Mouse (Mus musculus): ENCODE data around the gene Tfcp2l1. TPM values are rescaled to one million over a fixed set of nuclear protein-coding genes. Genes with fewer than 3 reads are reported as not detected.

Gene Tfcp2l1
- total RNA-seq, 2 experiments from 2014 or later, result 0.59 to 0.77 TPM

- no peak for DNase-seq
These were observed 31.0 kb downstream of the Tfcp2l1 start for GRCm38 (mm10) chr1:118658716-118659115.

GRCm38 (mm10) chr1:118660880-118661465 is 33.2 kb downstream of the Tfcp2l1 start:
- no peak for DNase-seq

- no peak for DNase-seq
These were observed 35.3 kb downstream of the Tfcp2l1 start for GRCm38 (mm10) chr1:118663062-118663461.

DNA sequence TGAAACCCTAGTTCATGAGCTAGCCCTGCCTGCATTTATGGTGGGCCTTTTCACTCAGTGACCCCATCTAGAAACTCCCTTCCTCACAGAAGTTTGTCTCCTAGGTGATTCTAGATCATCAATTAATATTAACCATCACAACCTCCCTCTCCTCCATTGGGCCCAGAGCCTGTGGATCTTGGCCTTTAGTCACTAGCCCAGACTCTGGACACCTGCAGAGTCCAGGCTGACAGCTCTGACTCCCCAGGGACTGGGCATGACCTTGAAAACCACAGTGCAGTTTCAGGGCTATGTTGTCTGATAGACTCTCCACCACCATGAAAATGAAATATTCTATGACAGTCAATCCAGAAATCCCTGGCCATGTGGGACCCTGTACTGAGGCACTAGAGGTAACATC is 39.8 kb downstream of the Tfcp2l1 start:
- DNase-seq, result no peak

DNA sequence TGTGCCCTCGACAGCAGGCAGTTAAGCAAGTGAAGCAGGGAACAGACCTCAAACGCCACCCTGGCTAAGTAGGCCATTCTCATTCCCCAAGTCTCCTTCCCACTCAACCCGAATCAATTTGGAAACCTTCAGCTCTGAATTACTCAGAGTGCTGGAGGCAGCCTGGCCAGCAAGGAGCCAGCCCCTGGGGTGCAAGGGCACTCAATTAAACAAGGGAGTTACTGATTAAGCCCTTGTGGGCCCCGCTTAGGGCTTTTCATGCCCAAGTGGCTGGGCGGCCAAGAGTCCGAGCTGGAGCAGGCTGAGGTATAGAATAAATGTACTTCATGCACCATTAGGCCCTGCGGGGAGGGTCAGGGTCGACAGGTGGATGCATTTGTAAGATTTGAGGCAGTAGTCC is 44.5 kb downstream of the Tfcp2l1 start:
- no peak for DNase-seq

GRCm38 (mm10) chr1:118674176-118674575 is 46.4 kb downstream of the Tfcp2l1 start:
- DNase-seq, result no peak

- DNase-seq, result no peak
These were observed 54.2 kb downstream of the Tfcp2l1 start for GRCm38 (mm10) chr1:118681980-118682379.

DNA sequence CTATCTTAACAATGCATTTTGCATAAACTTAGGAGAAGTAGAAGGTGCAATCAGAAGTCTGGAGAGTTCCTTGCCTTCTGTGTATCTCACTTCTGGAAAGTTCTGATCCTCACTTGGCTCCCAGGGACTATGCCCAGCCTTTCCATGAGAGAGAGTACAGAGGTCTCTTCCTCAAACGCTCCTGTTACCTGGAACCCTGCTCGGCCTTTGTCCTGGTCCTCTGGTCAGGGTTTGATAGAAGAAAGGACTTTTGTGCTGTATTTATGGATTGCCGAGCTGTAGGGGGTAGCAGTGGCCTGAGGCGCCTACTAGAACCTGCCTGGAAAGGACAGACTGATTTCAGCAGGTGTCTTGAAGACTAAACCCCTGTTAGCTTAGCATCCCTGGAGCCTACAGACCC is 55.9 kb downstream of the Tfcp2l1 start:
- DNase-seq, result no peak

- no peak for DNase-seq
These were observed 60.0 kb downstream of the Tfcp2l1 start for GRCm38 (mm10) chr1:118687726-118688125.

DNA sequence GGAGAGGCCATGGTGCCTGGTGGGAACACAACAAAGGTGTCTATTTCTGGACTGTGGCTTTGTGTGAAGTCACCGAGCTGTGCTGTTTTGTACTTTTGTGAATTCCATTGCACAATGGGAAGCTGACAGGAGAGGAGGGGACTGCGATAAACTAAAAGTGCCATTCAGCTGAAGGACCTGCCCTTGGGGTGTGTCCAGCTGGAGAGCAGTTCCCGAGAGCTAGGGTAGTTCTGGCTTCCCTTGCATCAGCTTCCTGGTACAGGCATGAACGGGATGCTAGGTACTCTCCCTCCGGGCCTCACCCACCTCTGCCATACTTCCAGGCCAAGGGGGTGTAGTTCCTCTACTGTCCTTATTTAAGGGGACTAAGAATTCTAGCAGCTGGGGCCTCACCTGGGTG is 62.1 kb downstream of the Tfcp2l1 start:
- DNase-seq, result no peak

DNA sequence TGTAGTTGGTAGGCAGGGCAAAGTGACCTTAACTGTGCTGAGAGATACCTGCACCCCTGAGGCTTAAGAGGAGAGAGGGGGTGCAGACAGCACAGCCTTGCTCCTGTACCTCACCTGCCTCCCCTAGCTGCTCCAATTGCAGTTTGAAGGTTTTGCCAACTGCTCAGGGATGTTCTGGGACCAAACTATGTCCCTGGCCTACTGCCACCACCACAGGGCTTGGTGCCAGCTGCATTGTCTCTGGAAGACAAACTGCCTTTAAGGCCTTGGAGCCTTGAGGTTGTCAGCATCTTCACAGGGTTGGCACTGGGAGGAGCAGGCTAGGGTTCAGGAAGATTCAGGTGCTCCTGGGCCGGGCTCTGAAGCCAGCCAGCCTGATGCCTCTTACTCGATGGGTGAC is 66.7 kb downstream of the Tfcp2l1 start:
- DNase-seq, result peak; percentile 18

GRCm38 (mm10) chr1:118697906-118698305 is 70.2 kb downstream of the Tfcp2l1 start:
- DNase-seq, result no peak

- DNase-seq, result no peak
These were observed 71.6 kb downstream of the Tfcp2l1 start for GRCm38 (mm10) chr1:118699118-118699890.

DNA sequence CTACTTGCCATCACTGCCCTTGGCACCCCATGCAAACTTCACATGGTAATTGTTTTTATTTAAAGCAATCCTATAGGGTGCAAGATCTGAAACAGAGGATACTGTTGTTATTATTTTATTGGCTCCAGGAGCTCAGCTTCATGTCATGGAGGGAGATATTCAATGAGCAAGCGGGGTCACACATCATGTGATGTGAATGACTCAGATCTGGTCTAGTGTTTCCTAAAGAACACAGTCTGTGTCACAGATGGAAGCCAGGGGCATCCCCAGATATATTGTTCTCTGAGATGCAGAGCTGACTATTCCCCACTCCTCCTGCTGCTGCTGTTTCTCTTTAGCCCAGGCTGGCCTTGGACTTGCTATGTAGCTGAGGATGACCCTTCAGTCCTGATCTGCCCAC is 72.2 kb downstream of the Tfcp2l1 start:
- no peak for DNase-seq

DNA sequence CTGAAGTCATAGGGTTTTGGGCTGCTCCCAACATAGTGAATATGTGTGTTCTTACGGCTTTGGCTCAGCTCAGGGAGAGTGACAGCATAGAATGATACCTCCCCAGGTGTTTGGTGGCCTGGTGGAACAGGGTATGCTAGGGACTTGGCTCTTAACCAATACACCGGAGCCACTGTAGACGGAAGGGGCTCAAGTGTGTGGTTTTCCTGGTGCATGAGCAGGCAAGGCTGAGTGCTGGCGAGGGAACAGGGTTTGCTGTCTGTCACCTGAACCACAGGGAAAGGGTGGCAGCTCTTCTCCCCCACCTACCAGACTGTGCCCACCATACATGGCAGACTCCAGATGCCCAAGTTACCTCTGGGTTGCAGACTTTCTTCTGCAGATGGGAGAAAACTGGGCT is 83.9 kb downstream of the Tfcp2l1 start:
- DNase-seq, result no peak

GRCm38 (mm10) chr1:118716225-118716624 is 88.5 kb downstream of the Tfcp2l1 start:
- no peak for DNase-seq

DNA sequence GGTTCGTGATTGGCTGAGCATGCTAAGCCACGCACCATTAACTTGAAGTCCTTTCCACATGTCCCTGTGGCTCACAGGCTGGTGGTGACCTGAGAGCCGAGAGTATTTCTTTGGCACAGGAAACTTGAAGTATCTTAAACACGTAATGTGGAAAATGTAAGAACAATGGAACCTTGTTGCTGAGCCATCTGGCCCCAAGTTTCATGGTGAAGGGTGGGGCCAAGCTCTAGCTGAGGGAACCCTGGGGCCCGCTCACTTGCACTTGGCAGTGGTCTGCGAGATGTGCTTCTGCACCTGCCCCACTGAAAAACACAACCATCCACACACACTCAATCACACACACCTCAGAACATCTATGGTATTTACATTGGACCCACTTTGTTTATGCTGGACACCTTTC is 90.3 kb downstream of the Tfcp2l1 start:
- DNase-seq, result no peak

DNA sequence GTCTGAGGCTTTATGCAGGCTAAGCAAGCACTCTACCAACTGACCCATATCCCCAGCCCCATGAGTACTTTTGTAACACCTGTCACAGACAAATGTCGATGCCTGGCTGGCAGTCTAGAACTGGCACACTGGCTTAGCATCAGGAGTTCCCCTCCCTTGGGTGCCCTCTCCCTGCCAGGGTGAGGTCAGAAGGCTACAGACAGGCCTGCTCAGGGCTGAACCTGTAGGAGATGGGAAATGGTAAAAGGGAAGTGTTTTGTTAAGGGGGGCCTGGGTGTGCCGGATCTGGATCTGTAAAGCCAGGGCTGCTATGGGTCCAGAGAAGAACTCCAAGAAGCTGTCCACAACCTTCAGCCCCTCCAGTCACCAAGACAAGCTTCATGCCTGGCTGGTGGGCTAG is 92.0 kb downstream of the Tfcp2l1 start:
- no peak for DNase-seq

GRCm38 (mm10) chr1:118720474-118721095 is 92.8 kb downstream of the Tfcp2l1 start:
- no peak for DNase-seq

- DNase-seq, result no peak
These were observed 99.3 kb downstream of the Tfcp2l1 start for GRCm38 (mm10) chr1:118727075-118727474.

DNA sequence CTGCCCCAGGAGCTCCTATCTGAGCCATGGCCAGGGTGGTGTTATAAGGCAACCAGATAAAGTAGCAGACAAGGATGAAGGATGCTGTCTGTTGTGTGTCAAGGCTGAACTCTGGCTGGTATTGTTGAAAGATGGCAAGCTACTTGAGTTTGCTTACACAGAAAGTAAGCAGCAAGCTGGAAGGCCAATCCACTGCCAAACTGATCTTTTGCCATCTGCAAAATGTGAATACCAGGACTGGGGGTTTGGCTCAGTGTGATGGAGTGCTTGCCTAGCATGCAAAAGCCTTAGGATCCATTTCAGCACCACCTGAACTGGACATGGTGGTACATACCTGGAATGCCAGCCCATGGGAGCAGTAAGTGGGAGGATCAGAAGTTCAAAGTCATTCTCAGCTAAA is 101.1 kb downstream of the Tfcp2l1 start:
- DNase-seq, result no peak
